Mouse (Mus musculus): ENCODE measurements around the gene Nox4. TPM values are rescaled to one million over a fixed set of nuclear protein-coding genes. Genes with fewer than 3 reads are reported as not detected.
"Not testable (repeated sequence)": the region's sequence is repeated elsewhere in the genome, so short reads cannot be mapped to it uniquely, and the experiment has no call there.

Nox4 gene
- total RNA-seq, 2 experiments from 2014 or later: 0.56 to 0.61 TPM

GRCm38 (mm10) chr7:87367834-87368233, 121.9 kb downstream of the Nox4 start:
- DNase-seq (ENCODE audit: extremely low spot score in 1 of 2, low spot score in 2 of 2): no peak
- intact Hi-C loops (cut with DNase I): no loop called here

- DNase-seq (ENCODE audit: extremely low spot score in 1 of 2, low spot score in 2 of 2): no peak
- intact Hi-C loops (cut with DNase I): no loop called here
Observed at GRCm38 (mm10) chr7:87369131-87369530, 123.2 kb downstream of the Nox4 start.

GRCm38 (mm10) chr7:87370789-87371188, 124.9 kb downstream of the Nox4 start:
- intact Hi-C loops (cut with DNase I): no loop called here
- no peak for DNase-seq (ENCODE audit: extremely low spot score in 1 of 2, low spot score in 2 of 2)

GRCm38 (mm10) chr7:87371316-87371715, 125.4 kb downstream of the Nox4 start:
- no peak for DNase-seq (ENCODE audit: extremely low spot score in 1 of 2, low spot score in 2 of 2)
- intact Hi-C loops (cut with DNase I): no loop called here

GRCm38 (mm10) chr7:87374322-87374721, 128.4 kb downstream of the Nox4 start:
- DNase-seq (ENCODE audit: extremely low spot score in 1 of 2, low spot score in 2 of 2): no peak
- intact Hi-C loops (cut with DNase I): no loop called here

- intact Hi-C loops (cut with DNase I): no loop called here
- DNase-seq (ENCODE audit: extremely low spot score in 1 of 2, low spot score in 2 of 2): no peak
Observed at GRCm38 (mm10) chr7:87374935-87375334, 129.0 kb downstream of the Nox4 start.

- DNase-seq (ENCODE audit: extremely low spot score in 1 of 2, low spot score in 2 of 2): no peak
- intact Hi-C loops (cut with DNase I): no loop called here
Observed at GRCm38 (mm10) chr7:87397023-87397422, 151.1 kb downstream of the Nox4 start.

GRCm38 (mm10) chr7:87411373-87411772, 165.5 kb downstream of the Nox4 start:
- peak in 1 of 2 experiments; percentile 15 for DNase-seq (ENCODE audit: extremely low spot score in 1 of 2, low spot score in 2 of 2)
- intact Hi-C loops (cut with DNase I): not testable (repeated sequence)

GRCm38 (mm10) chr7:87413271-87413670, 167.4 kb downstream of the Nox4 start:
- intact Hi-C loops (cut with DNase I): no loop called here
- DNase-seq (ENCODE audit: extremely low spot score in 1 of 2, low spot score in 2 of 2): no peak

Other genes with a start within 250 kb of the Nox4 start
- gene Vmn2r79, start 250.0 kb upstream of the Nox4 start, total RNA-seq (2021): under 1 TPM in 1 of 2 experiments, not detected in 1; 0.02 TPM
- gene Tyr, start 247.4 kb downstream of the Nox4 start, total RNA-seq (2021): under 1 TPM; 0.08 to 0.13 TPM